Mouse (Mus musculus) testis, adult 2 months (tissue): ENCODE measurements around the gene Ripor2.

Experiments
- CTCF ChIP-seq: fragments of 200-500 bp; IDR thresholded peaks from 2 replicates; pipeline ENCODE4 v1.5.1; 2012; ENCODE audit warnings: low read depth, mild to moderate bottlenecking, inconsistent platforms, low read length, moderate library complexity; ENCODE audit not compliant: control insufficient read depth, insufficient read depth, insufficient replicate concordance
- POLR2A ChIP-seq: fragments of 200-500 bp; IDR thresholded peaks from 2 replicates; pipeline ENCODE4 v1.6.1; 2012; ENCODE audit warnings: low read depth, mild to moderate bottlenecking, inconsistent platforms, low read length, moderate library complexity; ENCODE audit not compliant: control insufficient read depth

DNA sequence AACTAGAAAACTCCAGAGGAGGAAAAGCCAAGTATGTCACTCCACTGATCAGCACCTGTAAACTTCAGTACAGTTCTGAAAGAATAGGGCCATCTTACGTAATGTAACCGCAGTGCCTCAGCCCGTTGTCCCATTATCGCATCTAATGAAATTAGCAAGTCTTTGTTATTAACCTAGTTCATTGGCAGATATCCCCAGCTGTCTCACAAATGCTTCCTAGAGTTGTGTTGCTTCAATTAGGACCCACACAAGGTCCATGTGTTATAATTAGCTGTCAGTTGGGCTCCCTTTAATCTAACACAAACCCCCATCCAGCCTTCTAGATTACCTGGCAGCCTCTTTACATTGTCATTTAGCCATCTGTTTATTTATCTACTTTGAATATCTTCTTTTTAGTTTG, 99.0 kb downstream of the Ripor2 start:
- TF ChIP-seq POLR2A: no peak
- no peak for TF ChIP-seq CTCF
